Mouse (Mus musculus): ENCODE measurements around the gene Gm42906.

- no peak for TF ChIP-seq CTCF (conservative IDR thresholded peaks at IDR 0.05; ENCODE audit: low read length)
- no peak for TF ChIP-seq NANOG (IDR thresholded peaks at IDR 0.05; ENCODE audit: borderline replicate concordance, low read length)
These were observed 310.1 kb downstream of the Gm42906 start for GRCm38 (mm10) chr5:151117846-151118245.
